Mouse (Mus musculus): Measurements from ENCODE around the gene Hspa1b. TPM values are rescaled to one million over a fixed set of nuclear protein-coding genes. Genes with fewer than 3 reads are reported as not detected.
"Not testable (repeated sequence)": the region's sequence is repeated elsewhere in the genome, so short reads cannot be mapped to it uniquely, and the experiment has no call there.

Gene Hspa1b
- total and polyA plus RNA-seq, 2 experiments from 2014 or later = 0.79 to 18.2 TPM

- H3K4me3 ChIP-seq (ENCODE audit: low read depth, low read length) = peak overlapping the region; percentile 88
- peaks cover 6% of the 10 kb centered on the region; the same call in 1 of the 2 replicates for H3K27me3 ChIP-seq (ENCODE audit: insufficient read depth, low read length)
- H3K36me3 ChIP-seq (ENCODE audit: insufficient read depth, low read length) = peaks cover 7% of the 10 kb centered on the region; the same call in 1 of the 2 replicates
- ATAC-seq (ENCODE audit: low FRiP score) = peak; percentile 85
- no peaks in the 10 kb centered on the region for H3K9me3 ChIP-seq (ENCODE audit: low read length)
- 0 out of 2 replicates have a peak, but pooled peaks cover 5% of the 10 kb centered on the region for H3K4me1 ChIP-seq (ENCODE audit: insufficient read depth, low read length)
- peak overlapping the region; percentile 93 for H3K27ac ChIP-seq (ENCODE audit: low read depth, low read length)
- DNase-seq (ENCODE audit: low spot score) = peak; percentile 84
- under 1% methylated on average over 23 of the region's 23 CpGs for WGBS
- TF ChIP-seq CTCF (IDR thresholded peaks at IDR 0.05) = peak; percentile 80
- H3K4me2 ChIP-seq (ENCODE audit: low read depth, low read length, poor library complexity, severe bottlenecking) = peak overlapping the region; percentile 77
- H3K9ac ChIP-seq (replicated peaks; ENCODE audit: low read length, poor library complexity, severe bottlenecking) = peak overlapping the region; percentile 97
Observed at GRCm38 (mm10) chr17:34952378-34953040, 6.5 kb downstream of the Hspa1b start.

GRCm38 (mm10) chr17:34951636-34952377, 7.2 kb downstream of the Hspa1b start:
- under 1% methylated on average over 29 of the region's 29 CpGs for WGBS
- no peak for TF ChIP-seq CTCF (IDR thresholded peaks at IDR 0.05)
- Histone ChIP-seq H3K4me3 (ENCODE audit: low read depth, low read length) (peak overlapping the region; percentile 88), H3K36me3 (ENCODE audit: insufficient read depth, low read length) (peaks cover 7% of the 10 kb centered on the region; the same call in 1 of the 2 replicates), H3K4me1 (ENCODE audit: insufficient read depth, low read length) (0 out of 2 replicates have a peak, but pooled peaks cover 5% of the 10 kb centered on the region), H3K9ac (replicated peaks; ENCODE audit: low read length, poor library complexity, severe bottlenecking) (peak overlapping the region; percentile 97), H3K9me3 (ENCODE audit: low read length) (no peaks in the 10 kb centered on the region), H3K27ac (ENCODE audit: low read depth, low read length) (peak overlapping the region; percentile 93), H3K27me3 (ENCODE audit: insufficient read depth, low read length) (peaks cover 6% of the 10 kb centered on the region; the same call in 1 of the 2 replicates), H3K4me2 (ENCODE audit: low read depth, low read length, poor library complexity, severe bottlenecking) (peak overlapping the region; percentile 77)
- DNase-seq (ENCODE audit: low spot score) (peak; percentile 44), ATAC-seq (ENCODE audit: low FRiP score) (peak; percentile 3; the same call in 1 of the 2 replicates)

GRCm38 (mm10) chr17:34950514-34951455, 8.3 kb downstream of the Hspa1b start:
- WGBS = 35% methylated on average over 10 of the region's 10 CpGs
- peak overlapping the region; percentile 93 for H3K27ac ChIP-seq (ENCODE audit: low read depth, low read length)
- TF ChIP-seq CTCF (IDR thresholded peaks at IDR 0.05) = peak; percentile 47
- peak overlapping the region; percentile 77 for H3K4me2 ChIP-seq (ENCODE audit: low read depth, low read length, poor library complexity, severe bottlenecking)
- ATAC-seq (ENCODE audit: low FRiP score) (no peak), DNase-seq (ENCODE audit: low spot score) (no peak)
- H3K36me3 ChIP-seq (ENCODE audit: insufficient read depth, low read length) = peaks cover 7% of the 10 kb centered on the region; the same call in 1 of the 2 replicates
- 0 out of 2 replicates have a peak, but pooled peaks cover 5% of the 10 kb centered on the region for H3K4me1 ChIP-seq (ENCODE audit: insufficient read depth, low read length)
- H3K9me3 ChIP-seq (ENCODE audit: low read length) = no peaks in the 10 kb centered on the region
- H3K9ac ChIP-seq (replicated peaks; ENCODE audit: low read length, poor library complexity, severe bottlenecking) = peak overlapping the region; percentile 97
- peak overlapping the region; percentile 88 for H3K4me3 ChIP-seq (ENCODE audit: low read depth, low read length)
- peaks cover 6% of the 10 kb centered on the region; the same call in 1 of the 2 replicates for H3K27me3 ChIP-seq (ENCODE audit: insufficient read depth, low read length)

GRCm38 (mm10) chr17:34949553-34949969, 9.5 kb downstream of the Hspa1b start:
- H3K9ac ChIP-seq (replicated peaks; ENCODE audit: low read length, poor library complexity, severe bottlenecking) = no peak overlapping the region
- WGBS = 44% methylated on average over 4 of the region's 4 CpGs
- no peak for TF ChIP-seq CTCF (IDR thresholded peaks at IDR 0.05)
- H3K36me3 ChIP-seq (ENCODE audit: insufficient read depth, low read length) = peaks cover 7% of the 10 kb centered on the region; the same call in 1 of the 2 replicates
- DNase-seq (ENCODE audit: low spot score) = no peak
- no peak overlapping the region for H3K4me3 ChIP-seq (ENCODE audit: low read depth, low read length)
- H3K27me3 ChIP-seq (ENCODE audit: insufficient read depth, low read length) = no peaks in the 10 kb centered on the region
- no peak for ATAC-seq (ENCODE audit: low FRiP score)
- H3K9me3 ChIP-seq (ENCODE audit: low read length) = no peaks in the 10 kb centered on the region
- H3K4me1 ChIP-seq (ENCODE audit: insufficient read depth, low read length) = 0 out of 2 replicates have a peak, but pooled peaks cover 5% of the 10 kb centered on the region
- no peak overlapping the region for H3K27ac ChIP-seq (ENCODE audit: low read depth, low read length)
- no peak overlapping the region for H3K4me2 ChIP-seq (ENCODE audit: low read depth, low read length, poor library complexity, severe bottlenecking)

GRCm38 (mm10) chr17:34948721-34949552, 10.1 kb downstream of the Hspa1b start:
- H3K27ac ChIP-seq (ENCODE audit: low read depth, low read length); H3K4me3 ChIP-seq (ENCODE audit: low read depth, low read length): not testable (repeated sequence)
- WGBS = 60% methylated on average over 9 of the region's 9 CpGs

More at GRCm38 (mm10) chr17:34948721-34949552, 10.1 kb downstream of the Hspa1b start:
- not testable (repeated sequence) for H3K4me2 ChIP-seq (ENCODE audit: low read depth, low read length, poor library complexity, severe bottlenecking); H3K36me3 ChIP-seq (ENCODE audit: insufficient read depth, low read length); H3K27me3 ChIP-seq (ENCODE audit: insufficient read depth, low read length); H3K4me1 ChIP-seq (ENCODE audit: insufficient read depth, low read length); H3K9ac ChIP-seq (replicated peaks; ENCODE audit: low read length, poor library complexity, severe bottlenecking); ATAC-seq (ENCODE audit: low FRiP score); DNase-seq (ENCODE audit: low spot score); H3K9me3 ChIP-seq (ENCODE audit: low read length)
